Comparison of ENCODE assay signal across 24 mouse cellular contexts in genomic region chr9:118045011-118045533, GRCm38 (mm10).
"Had no signal": no experiment of that assay in that cellular context is flagged by ENCODE, and none has a peak within 500 bp of the region (broad histone marks: within the 10 kb centered on the region; RNA-seq: fewer than 3 reads in every experiment).

No protein-coding gene starts in this region.

- H3K4me2 ChIP-seq: limb, embryonic 12.5 days; limb, embryonic 15.5 days; liver, embryonic 12.5 days; liver, embryonic 15.5 days; neural tube, embryonic 13.5 days had no signal

- ATAC-seq: intestine, postnatal 0 days; liver, embryonic 12.5 days; midbrain, embryonic 16.5 days had no signal

- H3K4me3 ChIP-seq: left cerebral cortex, adult 2 months; limb, embryonic 12.5 days; limb, embryonic 15.5 days; liver, embryonic 12.5 days; liver, embryonic 15.5 days; myocyte; neural tube, embryonic 13.5 days had no signal

- DNase-seq: kidney, adult 2 months; kidney, postnatal 25 days; layer of hippocampus, postnatal 36 days; left cerebral cortex, postnatal 4 days; lung, adult 2 months; lung, postnatal 14 days; right cerebral cortex, adult 18-20 months; right cerebral cortex, postnatal 14 days; right cerebral cortex, postnatal 4 days; thymus, adult 2 months; thymus, postnatal 14 days; thymus, postnatal 4 days had no signal

- H3K27ac ChIP-seq: kidney, postnatal 0 days; left cerebral cortex, adult 2 months; limb, embryonic 12.5 days; limb, embryonic 15.5 days; liver, embryonic 12.5 days; liver, embryonic 15.5 days; macrophage; neural tube, embryonic 13.5 days; stomach, postnatal 0 days had no signal

- H3K27me3 ChIP-seq: limb, embryonic 12.5 days; limb, embryonic 15.5 days; liver, embryonic 12.5 days; liver, embryonic 15.5 days; neural tube, embryonic 13.5 days had no signal

- H3K9me3 ChIP-seq: limb, embryonic 12.5 days; limb, embryonic 15.5 days; liver, embryonic 12.5 days; liver, embryonic 15.5 days; neural tube, embryonic 13.5 days had no signal

- H3K9ac ChIP-seq: limb, embryonic 12.5 days; limb, embryonic 15.5 days; liver, embryonic 12.5 days; liver, embryonic 15.5 days; neural tube, embryonic 13.5 days had no signal
